Mouse (Mus musculus): ENCODE measurements around the gene Arhgef25.
"Not testable (repeated sequence)": the region's sequence is repeated elsewhere in the genome, so short reads cannot be mapped to it uniquely, and the experiment has no call there.

The Arhgef25 gene

GRCm38 (mm10) chr10:127156511-127156910 lies 33.4 kb downstream of the Arhgef25 start:
- H3K4me1 ChIP-seq (replicated peaks; ENCODE audit: low read depth, low read length): no peaks in the 10 kb centered on the region
- TF ChIP-seq POU5F1 (IDR thresholded peaks at IDR 0.05; ENCODE audit: borderline replicate concordance, low read length) (no peak), NANOG (IDR thresholded peaks at IDR 0.05; ENCODE audit: borderline replicate concordance, low read length) (no peak), CTCF (conservative IDR thresholded peaks at IDR 0.05; ENCODE audit: low read length) (no peak)
- H3K4me3 ChIP-seq (replicated peaks; ENCODE audit: low read length): no peak overlapping the region
- no peaks in the 10 kb centered on the region for H3K27me3 ChIP-seq (ENCODE audit: insufficient read depth, low read length)
- peaks cover 16% of the 10 kb centered on the region for H3K9me3 ChIP-seq (ENCODE audit: low read length)
- H3K36me3 ChIP-seq (ENCODE audit: insufficient read depth, low read length): no peaks in the 10 kb centered on the region

- no peaks in the 10 kb centered on the region for H3K27me3 ChIP-seq (ENCODE audit: insufficient read depth, low read length)
- no peaks in the 10 kb centered on the region for H3K36me3 ChIP-seq (ENCODE audit: insufficient read depth, low read length)
- H3K4me1 ChIP-seq (replicated peaks; ENCODE audit: low read depth, low read length): peaks cover 4% of the 10 kb centered on the region
- H3K4me3 ChIP-seq (replicated peaks; ENCODE audit: low read length): no peak overlapping the region
- TF ChIP-seq POU5F1 (IDR thresholded peaks at IDR 0.05; ENCODE audit: borderline replicate concordance, low read length): no peak
- H3K9me3 ChIP-seq (ENCODE audit: low read length): peaks cover 20% of the 10 kb centered on the region
Measured at GRCm38 (mm10) chr10:127156089-127156488, 33.8 kb downstream of the Arhgef25 start.

GRCm38 (mm10) chr10:127154652-127155051 lies 35.2 kb downstream of the Arhgef25 start:
- no peaks in the 10 kb centered on the region for H3K36me3 ChIP-seq (ENCODE audit: insufficient read depth, low read length)
- no peak for TF ChIP-seq CTCF (conservative IDR thresholded peaks at IDR 0.05; ENCODE audit: low read length)
- no peak for TF ChIP-seq POU5F1 (IDR thresholded peaks at IDR 0.05; ENCODE audit: borderline replicate concordance, low read length)
- no peak for TF ChIP-seq NANOG (IDR thresholded peaks at IDR 0.05; ENCODE audit: borderline replicate concordance, low read length)
- H3K4me1 ChIP-seq (replicated peaks; ENCODE audit: low read depth, low read length): peaks cover 5% of the 10 kb centered on the region
- H3K4me3 ChIP-seq (replicated peaks; ENCODE audit: low read length): no peak overlapping the region
- peaks cover 20% of the 10 kb centered on the region for H3K9me3 ChIP-seq (ENCODE audit: low read length)
- H3K27me3 ChIP-seq (ENCODE audit: insufficient read depth, low read length): no peaks in the 10 kb centered on the region

- no peaks in the 10 kb centered on the region for H3K36me3 ChIP-seq (ENCODE audit: insufficient read depth, low read length)
- no peak for TF ChIP-seq NANOG (IDR thresholded peaks at IDR 0.05; ENCODE audit: borderline replicate concordance, low read length)
- no peak for TF ChIP-seq CTCF (conservative IDR thresholded peaks at IDR 0.05; ENCODE audit: low read length)
- no peak for TF ChIP-seq POU5F1 (IDR thresholded peaks at IDR 0.05; ENCODE audit: borderline replicate concordance, low read length)
- H3K9me3 ChIP-seq (ENCODE audit: low read length): peaks cover 20% of the 10 kb centered on the region
- H3K27me3 ChIP-seq (ENCODE audit: insufficient read depth, low read length): no peaks in the 10 kb centered on the region
- peaks cover 5% of the 10 kb centered on the region for H3K4me1 ChIP-seq (replicated peaks; ENCODE audit: low read depth, low read length)
- no peak overlapping the region for H3K4me3 ChIP-seq (replicated peaks; ENCODE audit: low read length)
Measured at GRCm38 (mm10) chr10:127154241-127154640, 35.6 kb downstream of the Arhgef25 start.

- Histone ChIP-seq H3K4me1 (replicated peaks; ENCODE audit: low read depth, low read length) (peaks cover 8% of the 10 kb centered on the region), H3K4me3 (replicated peaks; ENCODE audit: low read length) (no peak overlapping the region), H3K36me3 (ENCODE audit: insufficient read depth, low read length) (no peaks in the 10 kb centered on the region), H3K9me3 (ENCODE audit: low read length) (peaks cover 20% of the 10 kb centered on the region), H3K27me3 (ENCODE audit: insufficient read depth, low read length) (no peaks in the 10 kb centered on the region)
- TF ChIP-seq POU5F1 (IDR thresholded peaks at IDR 0.05; ENCODE audit: borderline replicate concordance, low read length) (no peak), CTCF (conservative IDR thresholded peaks at IDR 0.05; ENCODE audit: low read length) (no peak), NANOG (IDR thresholded peaks at IDR 0.05; ENCODE audit: borderline replicate concordance, low read length) (no peak)
Measured at GRCm38 (mm10) chr10:127153323-127153722, 36.6 kb downstream of the Arhgef25 start.

- H3K27me3 ChIP-seq (ENCODE audit: insufficient read depth, low read length); H3K36me3 ChIP-seq (ENCODE audit: insufficient read depth, low read length): not testable (repeated sequence)
- H3K9me3 ChIP-seq (ENCODE audit: low read length): peaks cover 20% of the 10 kb centered on the region
Measured at GRCm38 (mm10) chr10:127152556-127152955, 37.3 kb downstream of the Arhgef25 start.

GRCm38 (mm10) chr10:127151233-127151632 lies 38.6 kb downstream of the Arhgef25 start:
- Histone ChIP-seq H3K4me1 (replicated peaks; ENCODE audit: low read depth, low read length) (peaks cover 19% of the 10 kb centered on the region), H3K9me3 (ENCODE audit: low read length) (peaks cover 20% of the 10 kb centered on the region)
- not testable (repeated sequence) for H3K36me3 ChIP-seq (ENCODE audit: insufficient read depth, low read length); H3K4me3 ChIP-seq (replicated peaks; ENCODE audit: low read length); H3K27me3 ChIP-seq (ENCODE audit: insufficient read depth, low read length)

More at GRCm38 (mm10) chr10:127152556-127152955, 37.3 kb downstream of the Arhgef25 start:
- H3K4me1 ChIP-seq (replicated peaks; ENCODE audit: low read depth, low read length): peaks cover 12% of the 10 kb centered on the region
- H3K4me3 ChIP-seq (replicated peaks; ENCODE audit: low read length): not testable (repeated sequence)

GRCm38 (mm10) chr10:127150471-127150872 lies 39.4 kb downstream of the Arhgef25 start:
- H3K36me3 ChIP-seq (ENCODE audit: insufficient read depth, low read length): no peaks in the 10 kb centered on the region
- TF ChIP-seq POU5F1 (IDR thresholded peaks at IDR 0.05; ENCODE audit: borderline replicate concordance, low read length) (no peak), CTCF (conservative IDR thresholded peaks at IDR 0.05; ENCODE audit: low read length) (no peak), NANOG (IDR thresholded peaks at IDR 0.05; ENCODE audit: borderline replicate concordance, low read length) (no peak)
- H3K4me1 ChIP-seq (replicated peaks; ENCODE audit: low read depth, low read length): peaks cover 21% of the 10 kb centered on the region

GRCm38 (mm10) chr10:127147135-127147534 lies 42.7 kb downstream of the Arhgef25 start:
- Histone ChIP-seq H3K36me3 (ENCODE audit: insufficient read depth, low read length) (no peaks in the 10 kb centered on the region), H3K27me3 (ENCODE audit: insufficient read depth, low read length) (no peaks in the 10 kb centered on the region)
- TF ChIP-seq CTCF (conservative IDR thresholded peaks at IDR 0.05; ENCODE audit: low read length) (no peak), NANOG (IDR thresholded peaks at IDR 0.05; ENCODE audit: borderline replicate concordance, low read length) (no peak), POU5F1 (IDR thresholded peaks at IDR 0.05; ENCODE audit: borderline replicate concordance, low read length) (no peak)

More at GRCm38 (mm10) chr10:127150471-127150872, 39.4 kb downstream of the Arhgef25 start:
- no peak overlapping the region for H3K4me3 ChIP-seq (replicated peaks; ENCODE audit: low read length)
- H3K9me3 ChIP-seq (ENCODE audit: low read length): peaks cover 20% of the 10 kb centered on the region
- no peaks in the 10 kb centered on the region for H3K27me3 ChIP-seq (ENCODE audit: insufficient read depth, low read length)

More at GRCm38 (mm10) chr10:127147135-127147534, 42.7 kb downstream of the Arhgef25 start:
- Histone ChIP-seq H3K9me3 (ENCODE audit: low read length) (peaks cover 10% of the 10 kb centered on the region), H3K4me1 (replicated peaks; ENCODE audit: low read depth, low read length) (peaks cover 53% of the 10 kb centered on the region), H3K4me3 (replicated peaks; ENCODE audit: low read length) (no peak overlapping the region)

Measured in E14TG2a.4 (cell line).